Mouse (Mus musculus): ENCODE data around the gene Nsf. TPM values are rescaled to one million over a fixed set of nuclear protein-coding genes. Genes with fewer than 3 reads are reported as not detected.

Gene Nsf
- polyA plus RNA-seq, 1 experiment from 2014 or later, result 30.5 TPM

DNA sequence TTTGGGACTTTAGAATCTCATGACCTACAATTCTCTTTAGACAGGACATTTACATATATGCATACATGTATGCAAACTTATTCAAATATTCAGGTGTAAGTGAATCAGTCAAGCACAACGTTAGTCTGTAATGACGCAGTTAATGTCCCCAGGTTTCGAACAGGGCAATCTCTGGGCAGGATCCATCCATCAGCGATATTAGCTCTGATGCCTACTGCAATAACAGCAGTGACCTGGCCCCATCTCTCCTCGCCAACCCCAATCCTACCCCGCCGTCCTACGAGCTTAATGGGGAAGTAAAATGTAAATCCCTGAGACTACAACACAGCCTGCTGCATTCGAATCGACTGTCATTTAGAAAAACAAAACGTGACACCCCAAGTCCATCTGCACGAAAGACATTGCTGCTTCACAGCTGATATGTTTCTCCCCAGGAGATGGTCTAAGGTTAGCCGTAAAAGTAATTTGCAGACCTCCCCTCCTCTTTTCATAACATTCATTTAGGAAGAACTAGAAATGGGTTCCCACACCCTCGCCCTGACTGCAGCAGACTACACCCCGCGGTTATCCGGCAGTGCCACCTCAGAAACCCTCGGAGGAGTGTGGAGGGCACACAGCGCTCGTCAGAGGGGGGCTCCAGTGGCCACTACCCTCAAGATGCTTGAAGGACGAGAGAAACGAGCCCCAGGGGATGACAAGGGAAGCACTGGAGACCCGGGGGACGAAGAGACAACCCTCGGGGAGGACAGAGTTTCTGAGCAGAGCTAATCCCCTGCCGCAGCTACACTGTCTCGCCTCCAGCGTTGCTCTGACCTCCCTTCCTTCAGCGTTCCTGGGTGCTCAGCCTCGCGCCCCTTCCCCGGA lies 592 bp downstream of the Nsf start:
- H3K27me3 ChIP-seq (ENCODE audit: control insufficient read depth, insufficient read depth, low read length), result no peaks in the 10 kb centered on the region
- H3K36me3 ChIP-seq (ENCODE audit: control insufficient read depth, insufficient read depth, low read length), result no peaks in the 10 kb centered on the region
- peak; percentile 71 for ATAC-seq (replicated peaks; ENCODE audit: insufficient number of reproducible peaks, low FRiP score, low TSS enrichment)
- H3K27ac ChIP-seq (ENCODE audit: low read depth, low read length), result no peak overlapping the region
- H3K4me1 ChIP-seq (ENCODE audit: control insufficient read depth, insufficient read depth, low read length), result peaks cover 5% of the 10 kb centered on the region; the same call in 1 of the 2 replicates
- H3K9me3 ChIP-seq (replicated peaks; ENCODE audit: control insufficient read depth, low read length), result no peaks in the 10 kb centered on the region
- 2% methylated on average over 32 of the region's 32 CpGs for WGBS (ENCODE audit: insufficient replicate concordance)
- H3K4me2 ChIP-seq, result peak overlapping the region; percentile 76
- H3K9ac ChIP-seq (ENCODE audit: low read depth, low read length), result peak overlapping the region; percentile 96
- H3K4me3 ChIP-seq (ENCODE audit: low read depth, low read length), result peak overlapping the region; percentile 81

DNA sequence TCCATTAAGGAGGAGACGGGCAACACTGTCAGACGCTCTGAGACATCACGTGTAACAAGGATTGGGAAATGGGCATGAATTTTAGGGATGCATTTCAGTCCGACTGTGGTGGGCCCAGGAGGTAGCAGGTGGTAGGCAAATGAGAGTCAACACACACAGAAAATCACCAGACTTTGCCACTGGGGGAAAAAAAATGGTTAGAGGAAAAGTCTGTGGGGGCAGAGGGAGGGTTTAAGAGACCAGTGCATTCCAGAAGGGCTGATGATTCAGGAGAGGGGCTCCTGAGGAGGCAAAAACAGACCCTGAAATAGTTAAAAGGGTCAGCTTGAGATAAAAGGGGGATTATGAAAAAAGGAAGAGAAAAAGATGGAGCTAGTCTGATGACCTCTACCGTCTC lies 1.2 kb downstream of the Nsf start:
- Histone ChIP-seq H3K9me3 (replicated peaks; ENCODE audit: control insufficient read depth, low read length) (no peaks in the 10 kb centered on the region), H3K9ac (ENCODE audit: low read depth, low read length) (no peak overlapping the region), H3K27ac (ENCODE audit: low read depth, low read length) (no peak overlapping the region), H3K4me2 (peak overlapping the region; percentile 76), H3K27me3 (ENCODE audit: control insufficient read depth, insufficient read depth, low read length) (no peaks in the 10 kb centered on the region), H3K4me1 (ENCODE audit: control insufficient read depth, insufficient read depth, low read length) (peaks cover 5% of the 10 kb centered on the region; the same call in 1 of the 2 replicates), H3K36me3 (ENCODE audit: control insufficient read depth, insufficient read depth, low read length) (no peaks in the 10 kb centered on the region), H3K4me3 (ENCODE audit: low read depth, low read length) (peak overlapping the region; percentile 81)
- WGBS (ENCODE audit: insufficient replicate concordance), result 63% methylated on average over 5 of the region's 5 CpGs
- no peak for ATAC-seq (replicated peaks; ENCODE audit: insufficient number of reproducible peaks, low FRiP score, low TSS enrichment)

DNA sequence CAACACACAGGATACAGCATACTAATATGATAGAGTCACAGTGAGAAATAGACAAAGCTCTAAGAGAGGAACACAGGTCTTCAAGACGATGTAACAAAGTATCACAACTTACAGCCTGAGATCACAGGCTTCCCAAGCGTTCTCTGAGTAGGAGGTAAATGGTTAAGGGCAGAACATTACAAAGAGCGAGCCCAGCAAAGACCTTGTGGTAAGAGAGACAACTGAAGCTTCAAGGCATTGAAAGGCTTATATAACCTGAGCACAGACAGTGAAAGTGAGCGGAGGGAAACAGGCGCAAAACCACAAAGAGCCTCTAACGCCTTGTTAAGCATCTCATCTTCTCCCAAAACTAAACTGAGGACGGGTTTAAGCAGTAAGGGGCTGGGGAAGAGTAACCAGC lies 2.8 kb downstream of the Nsf start:
- Histone ChIP-seq H3K4me3 (ENCODE audit: low read depth, low read length) (no peak overlapping the region), H3K9ac (ENCODE audit: low read depth, low read length) (no peak overlapping the region), H3K36me3 (ENCODE audit: control insufficient read depth, insufficient read depth, low read length) (no peaks in the 10 kb centered on the region), H3K27me3 (ENCODE audit: control insufficient read depth, insufficient read depth, low read length) (no peaks in the 10 kb centered on the region), H3K4me2 (no peak overlapping the region), H3K9me3 (replicated peaks; ENCODE audit: control insufficient read depth, low read length) (no peaks in the 10 kb centered on the region), H3K27ac (ENCODE audit: low read depth, low read length) (no peak overlapping the region), H3K4me1 (ENCODE audit: control insufficient read depth, insufficient read depth, low read length) (peaks cover 5% of the 10 kb centered on the region; the same call in 1 of the 2 replicates)
- no peak for ATAC-seq (replicated peaks; ENCODE audit: insufficient number of reproducible peaks, low FRiP score, low TSS enrichment)
- WGBS (ENCODE audit: insufficient replicate concordance), result 84% methylated on average over 7 of the region's 7 CpGs

DNA sequence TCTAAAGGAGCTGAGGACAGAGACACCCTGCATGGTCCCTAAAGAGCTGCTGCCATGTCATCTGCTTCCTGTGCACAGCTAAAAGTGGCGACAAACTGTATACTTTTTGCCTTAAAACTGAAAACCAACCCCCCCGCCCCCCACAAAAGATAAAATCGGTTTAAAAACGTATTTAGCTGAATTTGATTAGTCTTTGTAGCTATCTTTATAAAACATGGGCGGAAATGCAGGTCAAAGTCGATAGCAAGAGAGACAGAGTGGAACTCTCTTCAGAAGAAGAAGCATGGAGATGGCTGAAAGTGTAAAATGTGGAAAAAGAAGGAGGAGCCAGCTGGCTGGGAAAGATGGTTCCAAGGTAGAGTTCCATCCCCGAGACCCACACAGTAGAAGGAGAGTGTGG lies 4.9 kb downstream of the Nsf start:
- Histone ChIP-seq H3K9me3 (replicated peaks; ENCODE audit: control insufficient read depth, low read length) (no peaks in the 10 kb centered on the region), H3K4me1 (ENCODE audit: control insufficient read depth, insufficient read depth, low read length) (peaks cover 5% of the 10 kb centered on the region; the same call in 1 of the 2 replicates), H3K4me3 (ENCODE audit: low read depth, low read length) (no peak overlapping the region), H3K4me2 (no peak overlapping the region), H3K27ac (ENCODE audit: low read depth, low read length) (no peak overlapping the region), H3K27me3 (ENCODE audit: control insufficient read depth, insufficient read depth, low read length) (no peaks in the 10 kb centered on the region), H3K36me3 (ENCODE audit: control insufficient read depth, insufficient read depth, low read length) (no peaks in the 10 kb centered on the region), H3K9ac (ENCODE audit: low read depth, low read length) (no peak overlapping the region)
- 83% methylated on average over 7 of the region's 7 CpGs for WGBS (ENCODE audit: insufficient replicate concordance)
- no peak for ATAC-seq (replicated peaks; ENCODE audit: insufficient number of reproducible peaks, low FRiP score, low TSS enrichment)

DNA sequence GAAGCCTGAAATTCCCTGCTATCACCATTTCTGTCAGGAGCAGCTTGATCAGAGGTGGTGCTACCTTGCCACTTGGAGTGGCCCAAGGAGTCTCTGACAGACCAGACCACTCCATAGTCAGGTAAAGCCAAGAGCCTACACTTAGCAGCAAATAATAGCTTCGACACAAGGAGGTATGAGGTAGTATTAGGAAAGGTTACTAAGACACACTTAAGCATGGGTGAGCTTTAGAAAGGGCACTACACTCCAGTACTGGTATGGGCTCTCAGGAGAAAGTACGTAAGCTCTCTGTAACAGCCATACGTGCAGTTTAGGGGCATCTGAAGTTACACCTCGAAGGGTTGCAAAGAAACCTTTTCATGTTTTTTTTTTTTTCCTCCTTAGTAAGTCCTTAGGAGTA lies 11.1 kb downstream of the Nsf start:
- ATAC-seq (replicated peaks; ENCODE audit: insufficient number of reproducible peaks, low FRiP score, low TSS enrichment), result no peak
- Histone ChIP-seq H3K9ac (ENCODE audit: low read depth, low read length) (no peak overlapping the region), H3K4me1 (ENCODE audit: control insufficient read depth, insufficient read depth, low read length) (no peaks in the 10 kb centered on the region), H3K36me3 (ENCODE audit: control insufficient read depth, insufficient read depth, low read length) (no peaks in the 10 kb centered on the region), H3K4me2 (no peak overlapping the region), H3K27ac (ENCODE audit: low read depth, low read length) (no peak overlapping the region), H3K27me3 (ENCODE audit: control insufficient read depth, insufficient read depth, low read length) (no peaks in the 10 kb centered on the region), H3K4me3 (ENCODE audit: low read depth, low read length) (no peak overlapping the region), H3K9me3 (replicated peaks; ENCODE audit: control insufficient read depth, low read length) (no peaks in the 10 kb centered on the region)
- WGBS (ENCODE audit: insufficient replicate concordance), result 87% methylated on average over 4 of the region's 4 CpGs

DNA sequence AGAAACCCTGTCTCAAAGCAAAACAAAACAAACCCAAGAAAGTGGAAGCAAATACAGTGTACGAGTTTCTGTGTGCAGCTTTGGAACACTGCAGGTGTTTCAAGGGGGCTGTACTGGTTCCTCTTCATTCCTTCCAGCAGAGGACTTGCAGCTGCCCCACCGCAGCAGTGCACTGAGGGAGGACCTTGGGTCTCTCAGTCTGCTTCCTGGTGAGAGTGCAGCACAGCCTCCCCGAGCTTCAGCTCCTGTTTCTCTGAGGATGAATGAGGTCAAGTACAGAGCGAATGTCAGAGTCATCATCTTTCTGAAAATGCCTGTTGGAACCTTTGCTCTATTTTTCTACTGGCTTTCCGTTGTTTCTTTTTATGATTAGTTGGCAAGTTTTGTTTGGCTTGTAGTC lies 12.5 kb downstream of the Nsf start:
- H3K36me3 ChIP-seq (ENCODE audit: control insufficient read depth, insufficient read depth, low read length), result no peaks in the 10 kb centered on the region
- H3K4me3 ChIP-seq (ENCODE audit: low read depth, low read length), result no peak overlapping the region
- H3K9ac ChIP-seq (ENCODE audit: low read depth, low read length), result no peak overlapping the region
- no peaks in the 10 kb centered on the region for H3K27me3 ChIP-seq (ENCODE audit: control insufficient read depth, insufficient read depth, low read length)
- no peak for ATAC-seq (replicated peaks; ENCODE audit: insufficient number of reproducible peaks, low FRiP score, low TSS enrichment)
- H3K4me2 ChIP-seq, result no peak overlapping the region
- 61% methylated on average over 5 of the region's 5 CpGs for WGBS (ENCODE audit: insufficient replicate concordance)
- H3K27ac ChIP-seq (ENCODE audit: low read depth, low read length), result no peak overlapping the region
- no peaks in the 10 kb centered on the region for H3K4me1 ChIP-seq (ENCODE audit: control insufficient read depth, insufficient read depth, low read length)
- no peaks in the 10 kb centered on the region for H3K9me3 ChIP-seq (replicated peaks; ENCODE audit: control insufficient read depth, low read length)

DNA sequence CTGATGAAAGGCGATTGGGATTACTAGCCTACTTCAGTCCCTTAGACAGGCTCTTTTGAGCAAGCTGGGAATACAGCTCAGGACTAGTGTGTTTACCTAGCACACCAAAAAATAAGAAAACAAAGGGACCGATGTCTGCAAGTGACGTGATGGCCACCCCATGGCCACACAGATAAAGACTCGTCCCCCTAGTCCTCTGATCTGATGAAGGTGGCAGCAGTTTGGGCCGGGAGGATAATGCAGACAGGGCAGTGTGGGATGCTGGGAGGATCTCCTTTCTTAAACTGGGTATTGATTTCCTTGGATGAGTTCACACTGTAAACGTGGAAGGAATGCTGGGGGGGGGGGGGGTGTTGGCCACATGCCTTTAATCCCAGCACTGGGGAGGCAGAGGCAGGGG lies 13.0 kb downstream of the Nsf start:
- no peak overlapping the region for H3K4me2 ChIP-seq
- 77% methylated on average over 6 of the region's 6 CpGs for WGBS (ENCODE audit: insufficient replicate concordance)
- H3K27me3 ChIP-seq (ENCODE audit: control insufficient read depth, insufficient read depth, low read length), result no peaks in the 10 kb centered on the region
- H3K9ac ChIP-seq (ENCODE audit: low read depth, low read length), result no peak overlapping the region
- no peaks in the 10 kb centered on the region for H3K4me1 ChIP-seq (ENCODE audit: control insufficient read depth, insufficient read depth, low read length)
- H3K9me3 ChIP-seq (replicated peaks; ENCODE audit: control insufficient read depth, low read length), result no peaks in the 10 kb centered on the region
- H3K27ac ChIP-seq (ENCODE audit: low read depth, low read length), result no peak overlapping the region
- no peak for ATAC-seq (replicated peaks; ENCODE audit: insufficient number of reproducible peaks, low FRiP score, low TSS enrichment)
- no peak overlapping the region for H3K4me3 ChIP-seq (ENCODE audit: low read depth, low read length)
- H3K36me3 ChIP-seq (ENCODE audit: control insufficient read depth, insufficient read depth, low read length), result no peaks in the 10 kb centered on the region

DNA sequence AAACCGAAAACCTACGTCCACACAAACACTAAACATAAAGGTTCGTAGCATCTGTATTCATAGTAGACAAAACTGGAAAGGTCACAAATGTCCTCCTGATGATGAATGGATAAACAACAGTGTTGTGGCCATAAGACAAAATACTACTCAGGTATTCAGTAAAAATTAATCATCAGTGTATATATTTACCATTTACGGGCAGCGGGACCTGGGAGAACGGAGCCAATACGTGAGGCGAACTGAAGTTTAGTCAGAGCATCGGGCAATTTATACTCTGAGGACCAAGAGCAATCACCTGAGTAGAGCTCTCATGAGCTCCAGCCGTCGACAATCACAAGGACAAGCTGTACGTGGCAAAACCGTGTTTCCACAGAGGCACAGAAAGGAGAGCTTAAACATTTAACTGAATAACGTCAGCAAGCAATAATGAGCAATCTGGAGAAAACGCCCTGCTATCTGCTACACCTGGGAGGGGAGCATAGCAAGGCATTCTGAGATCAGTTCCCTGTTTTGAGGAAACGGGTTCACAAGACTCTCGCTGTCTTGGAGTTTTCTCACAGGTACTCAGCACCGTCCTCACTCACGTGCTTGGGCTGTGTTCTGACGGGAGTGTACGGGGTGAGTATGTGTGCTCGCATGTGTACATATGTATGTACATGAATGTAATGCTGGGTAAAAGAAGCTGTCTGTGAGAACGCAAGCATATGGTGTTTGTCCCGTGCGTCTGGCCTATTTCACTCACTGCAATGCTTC lies 15.7 kb downstream of the Nsf start:
- no peaks in the 10 kb centered on the region for H3K27me3 ChIP-seq (ENCODE audit: control insufficient read depth, insufficient read depth, low read length)
- H3K4me3 ChIP-seq (ENCODE audit: low read depth, low read length), result no peak overlapping the region
- no peaks in the 10 kb centered on the region for H3K4me1 ChIP-seq (ENCODE audit: control insufficient read depth, insufficient read depth, low read length)
- no peaks in the 10 kb centered on the region for H3K36me3 ChIP-seq (ENCODE audit: control insufficient read depth, insufficient read depth, low read length)
- H3K9me3 ChIP-seq (replicated peaks; ENCODE audit: control insufficient read depth, low read length), result no peaks in the 10 kb centered on the region
- no peak overlapping the region for H3K9ac ChIP-seq (ENCODE audit: low read depth, low read length)
- no peak overlapping the region for H3K4me2 ChIP-seq
- no peak for ATAC-seq (replicated peaks; ENCODE audit: insufficient number of reproducible peaks, low FRiP score, low TSS enrichment)
- no peak overlapping the region for H3K27ac ChIP-seq (ENCODE audit: low read depth, low read length)
- WGBS (ENCODE audit: insufficient replicate concordance), result 88% methylated on average over 25 of the region's 25 CpGs

All from heart, embryonic 11.5 days (tissue).